In genomic region chr7:80060012-80060778, GRCm38 (mm10) we compare ENCODE assay signal across 10 mouse cellular contexts. TPM values are rescaled to one million over a fixed set of nuclear protein-coding genes. Genes with fewer than 3 reads are reported as not detected.
A peak's percentile ranks its signal among the peaks of the same experiment; 100 is the strongest.
DNase-seq lines count a peak whose midpoint lies in the region; ATAC-seq and TF ChIP-seq lines count a peak whose summit lies in the region.
"Had no signal": no experiment of that assay in that cellular context is flagged by ENCODE, and none has a peak within 500 bp of the region (broad histone marks: within the 10 kb centered on the region; RNA-seq: fewer than 3 reads in every experiment).

No protein-coding gene starts in this region.

- no peaks in the 10 kb centered on the region for H3K27me3 ChIP-seq in kidney, adult 2 months (replicated peaks; ENCODE audit: control insufficient read depth, insufficient read depth, low read length)
- H3K27me3 ChIP-seq in forebrain, embryonic 13.5 days = no peaks in the 10 kb centered on the region

- H3K4me3 ChIP-seq in kidney, adult 2 months (ENCODE audit: insufficient read depth, low read depth, low read length) = no peak overlapping the region
- no peak overlapping the region for H3K4me3 ChIP-seq in left cerebral cortex, adult 2 months
- no peak overlapping the region for H3K4me3 ChIP-seq in forebrain, embryonic 13.5 days

- TF ChIP-seq CTCF in kidney, adult 2 months (conservative IDR thresholded peaks at IDR 0.05; ENCODE audit: insufficient read depth, insufficient read length, low read depth, low read length) = no peak
- TF ChIP-seq CTCF in left cerebral cortex, adult 2 months (IDR thresholded peaks at IDR 0.05) = no peak

- H3K4me2 ChIP-seq in forebrain, embryonic 13.5 days = no peak overlapping the region

- H3K9ac ChIP-seq in forebrain, embryonic 13.5 days = no peak overlapping the region

- ATAC-seq in forebrain, embryonic 13.5 days = no peak
- ATAC-seq: forebrain, embryonic 14.5 days had no signal

- DNase-seq in kidney, adult 2 months = peak; percentile 76
- no peak for DNase-seq in kidney, postnatal 4 days
- DNase-seq in heart, adult 8-10 months (ENCODE audit: low spot score) = peak; percentile 87
- peak; percentile 49 to 51 for DNase-seq in kidney, adult 8-10 months
- peak; percentile 80 for DNase-seq in skeletal muscle tissue, adult 2 months (ENCODE audit: low read depth, low spot score)
- no peak for DNase-seq in left cerebral cortex, adult 2 months (ENCODE audit: extremely low spot score in 1 of 2, low spot score in 2 of 2)
- DNase-seq in embryo, embryonic 10.5 days (ENCODE audit: low spot score) = no peak
- DNase-seq: cerebellum, postnatal 10 days had no signal

- intact Hi-C loops in left cerebral cortex, adult 2 months (cut with DNase I) = no loop called here

- no peaks in the 10 kb centered on the region for H3K36me3 ChIP-seq in kidney, adult 2 months (ENCODE audit: control insufficient read depth, insufficient read depth, low read length)
- no peaks in the 10 kb centered on the region for H3K36me3 ChIP-seq in forebrain, embryonic 13.5 days (ENCODE audit: poor library complexity, severe bottlenecking)

- no peaks in the 10 kb centered on the region for H3K9me3 ChIP-seq in forebrain, embryonic 13.5 days (replicated peaks)

- peak overlapping the region; percentile 59 for H3K27ac ChIP-seq in kidney, adult 2 months (ENCODE audit: insufficient read depth, low read depth, low read length)
- H3K27ac ChIP-seq in left cerebral cortex, adult 2 months = no peak overlapping the region
- H3K27ac ChIP-seq in forebrain, embryonic 13.5 days = no peak overlapping the region

- WGBS in kidney, adult 2 months = 50% methylated on average over 10 of the region's 10 CpGs
- WGBS in forebrain, embryonic 13.5 days = 84% methylated on average over 10 of the region's 10 CpGs

- H3K4me1 ChIP-seq in kidney, adult 2 months (ENCODE audit: control insufficient read depth, insufficient read depth, low read length) = peaks cover 53% of the 10 kb centered on the region
- H3K4me1 ChIP-seq in forebrain, embryonic 13.5 days = peaks cover 66% of the 10 kb centered on the region

- no peak for TF ChIP-seq POLR2A in kidney, adult 2 months (IDR thresholded peaks at IDR 0.05; ENCODE audit: low read depth, low read length)

RNA-seq across cellular contexts. Expression of gene Zfp710, which starts 35.6 kb away (rescaled TPM):
- polyA plus RNA-seq in kidney, adult 2 months (2012; rRNA removed) = 22.6 and 26.4 TPM in 2 replicates
- total RNA-seq in heart, adult 8-10 months (2022) = 10 to 100 TPM; 28.5 to 39.5 (median 31.3) TPM
- total RNA-seq in left cerebral cortex, adult 2 months (2021) = 10 to 100 TPM; 18.9 to 21.7 TPM
- 20.6 and 23.1 TPM in 2 replicates for polyA plus RNA-seq in forebrain, embryonic 13.5 days (2015; fragmentation: Nextera tagmentation; extraction: Ambion mirVana)

RNA-seq across cellular contexts. Expression of gene Idh2, which starts 55.0 kb away (rescaled TPM):
- 651 and 688 TPM in 2 replicates for polyA plus RNA-seq in kidney, adult 2 months (2012; rRNA removed)
- total RNA-seq in heart, adult 8-10 months (2022) = 1,000 to 10,000 TPM; 2,287 to 2,565 (median 2,388) TPM
- total RNA-seq in left cerebral cortex, adult 2 months (2021) = 10 to 100 TPM; 53.9 to 67.1 TPM
- 351 and 386 TPM in 2 replicates for polyA plus RNA-seq in forebrain, embryonic 13.5 days (2015; fragmentation: Nextera tagmentation; extraction: Ambion mirVana)

Comparison
In these comparisons a context has a peak if more than half of its experiments do, and no peak if none do; other contexts are left out.
1. DNase-seq: peak in kidney, adult 2 months (single experiment), heart, adult 8-10 months (single experiment), kidney, adult 8-10 months (2 of 2) and skeletal muscle tissue, adult 2 months (single experiment); none in kidney, postnatal 4 days (0 of 2), left cerebral cortex, adult 2 months (0 of 2) and embryo, embryonic 10.5 days (single experiment).
2. RNA of gene Idh2, which starts 55.0 kb away (total RNA-seq): 2,287 to 2,565 TPM in heart, adult 8-10 months; 53.9 to 67.1 TPM in left cerebral cortex, adult 2 months; every median in the first group is over 10 times any median in the second.